Mouse (Mus musculus): ENCODE measurements at regions not wholly inside any gene's neighbourhood (a gene's known extent, or its start where the extent isn't known, plus 50 kb on each side); places are given as distances from the start of the nearest gene placed in this dataset.

DNA sequence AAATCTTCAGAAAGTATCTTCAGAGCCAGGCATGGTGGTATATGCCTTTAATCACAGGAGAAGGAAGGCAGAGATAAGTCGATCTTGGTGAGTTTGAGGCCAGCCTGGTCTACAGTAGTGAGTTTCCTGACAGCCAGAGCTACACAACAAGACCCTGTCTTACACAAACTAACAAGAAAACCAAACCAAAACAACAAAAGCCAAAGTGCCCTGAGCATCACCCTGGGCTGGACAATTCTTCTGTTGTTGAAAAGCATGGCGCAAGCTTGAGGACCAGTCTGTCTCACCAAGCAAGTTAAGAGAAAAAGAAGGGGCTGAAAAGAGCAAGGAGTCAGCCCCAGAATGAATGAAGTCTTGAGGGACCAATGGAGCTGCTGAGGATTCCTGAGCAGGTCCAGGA is 473.4 kb downstream of the Ttll7 start:
- Histone ChIP-seq H3K27ac (no peak overlapping the region), H3K4me3 (no peak overlapping the region)
- TF ChIP-seq CTCF (IDR thresholded peaks at IDR 0.05): no peak
- intact Hi-C loops (cut with DNase I): no loop called here
- no peak for DNase-seq (ENCODE audit: extremely low spot score in 1 of 2, low spot score in 2 of 2)

DNA sequence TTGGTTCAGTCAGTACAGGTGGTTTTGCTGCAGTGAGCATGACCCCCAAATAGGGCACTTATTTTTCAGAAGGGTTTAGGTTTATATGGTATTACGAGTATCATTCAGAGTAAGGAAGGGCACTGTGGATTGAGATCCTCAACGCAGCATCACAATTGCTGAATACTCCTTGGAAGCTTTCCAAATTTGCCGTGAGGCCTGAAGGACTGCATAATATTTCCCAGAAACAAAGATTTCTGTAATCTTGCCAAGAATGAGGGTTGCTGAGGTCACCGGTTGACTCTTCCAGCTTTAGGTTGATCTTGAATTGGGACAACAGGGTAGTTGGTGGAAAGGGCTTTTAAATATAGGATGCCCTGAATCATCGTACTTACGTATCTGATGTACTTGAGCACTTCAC is 482.1 kb downstream of the Ttll7 start:
- intact Hi-C loops (cut with DNase I): no loop called here
- no peak for DNase-seq (ENCODE audit: extremely low spot score in 1 of 2, low spot score in 2 of 2)
- Histone ChIP-seq H3K27ac (no peak overlapping the region), H3K4me3 (no peak overlapping the region)
- TF ChIP-seq CTCF (IDR thresholded peaks at IDR 0.05): no peak

DNA sequence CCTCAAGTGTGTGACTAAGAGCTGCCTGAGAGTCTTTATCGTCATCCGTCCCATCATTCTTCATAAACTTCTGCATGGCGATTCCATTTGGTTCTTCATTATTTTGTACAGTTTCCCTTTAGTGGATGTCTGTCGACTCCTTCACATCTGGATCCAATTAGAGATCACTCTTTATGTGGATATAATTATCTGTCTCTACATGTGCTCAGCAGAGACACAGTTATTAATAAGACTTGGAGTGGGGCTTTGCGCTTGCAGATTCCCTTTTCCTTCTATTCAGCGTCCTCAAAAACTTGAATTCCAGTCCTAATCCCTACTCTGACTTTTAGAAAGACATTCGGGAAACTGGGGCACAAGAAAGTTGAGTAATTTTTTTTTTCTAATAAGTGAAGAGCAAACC is 483.1 kb downstream of the Ttll7 start:
- intact Hi-C loops (cut with DNase I): no loop called here
- TF ChIP-seq CTCF (IDR thresholded peaks at IDR 0.05): no peak
- DNase-seq (ENCODE audit: extremely low spot score in 1 of 2, low spot score in 2 of 2): no peak
- H3K4me3 ChIP-seq: no peak overlapping the region
- no peak overlapping the region for H3K27ac ChIP-seq

DNA sequence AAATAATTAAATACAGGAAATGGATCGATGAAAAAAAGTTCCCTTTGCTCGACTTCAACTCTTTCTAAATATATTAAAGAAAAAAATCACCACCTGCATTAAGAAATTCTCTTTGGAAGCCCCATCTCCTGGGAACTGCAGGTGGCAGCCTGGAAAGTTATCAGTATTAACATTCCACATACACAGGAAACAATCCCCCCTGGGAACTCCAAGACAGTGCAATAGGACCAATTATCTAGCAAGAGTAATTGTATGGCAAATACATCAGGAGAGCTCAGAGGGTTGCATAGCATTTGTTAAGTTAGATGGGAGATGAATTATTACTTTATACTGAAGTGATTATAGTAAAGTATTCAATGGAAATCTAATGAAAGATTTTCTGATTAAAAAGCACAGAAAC is 487.3 kb downstream of the Ttll7 start:
- DNase-seq (ENCODE audit: extremely low spot score in 1 of 2, low spot score in 2 of 2): no peak
- H3K4me3 ChIP-seq: no peak overlapping the region
- H3K27ac ChIP-seq: no peak overlapping the region
- intact Hi-C loops (cut with DNase I): no loop called here
- no peak for TF ChIP-seq CTCF (IDR thresholded peaks at IDR 0.05)

DNA sequence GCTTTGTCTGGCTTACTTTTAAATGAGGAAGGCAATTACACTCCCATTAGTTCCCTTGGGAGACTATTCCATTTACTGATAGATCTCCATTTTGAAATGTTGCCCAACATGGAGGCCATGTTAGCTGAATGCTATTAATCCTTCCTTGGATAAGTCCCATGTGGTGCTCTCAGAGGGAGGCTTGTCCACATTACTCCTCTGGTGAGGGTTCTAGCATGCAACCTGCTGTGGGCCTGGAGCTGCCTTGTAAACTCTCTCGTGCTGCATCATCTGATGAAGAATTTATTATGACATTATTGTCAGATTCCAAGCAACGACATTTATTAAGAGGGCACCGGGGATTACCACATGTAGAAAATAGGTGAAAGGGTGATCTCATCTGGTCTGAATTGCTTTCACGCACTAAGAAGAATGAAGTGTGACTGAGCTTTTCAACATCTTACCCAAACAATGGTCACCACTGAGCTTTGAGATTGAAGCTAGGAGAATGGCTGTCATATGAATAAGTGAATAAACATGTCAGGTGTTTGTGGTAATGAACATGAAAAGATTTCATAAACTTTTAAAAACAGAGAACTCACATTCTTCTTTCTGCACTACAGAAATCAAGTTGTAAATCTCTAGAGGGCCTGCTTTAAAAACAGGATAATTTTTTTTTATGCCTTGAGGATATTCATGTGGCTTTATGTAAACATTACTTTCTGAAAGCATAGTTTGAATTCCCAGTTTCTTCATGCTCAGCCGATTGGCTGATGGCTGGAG is 495.3 kb downstream of the Ttll7 start:
- no peak for TF ChIP-seq CTCF (IDR thresholded peaks at IDR 0.05)
- no peak overlapping the region for H3K4me3 ChIP-seq
- no peak for DNase-seq (ENCODE audit: extremely low spot score in 1 of 2, low spot score in 2 of 2)
- intact Hi-C loops (cut with DNase I): no loop called here
- H3K27ac ChIP-seq: no peak overlapping the region

- no peak overlapping the region for H3K27ac ChIP-seq
- H3K4me3 ChIP-seq: no peak overlapping the region
- no peak for TF ChIP-seq CTCF (IDR thresholded peaks at IDR 0.05)
- intact Hi-C loops (cut with DNase I): no loop called here
- no peak for DNase-seq (ENCODE audit: extremely low spot score in 1 of 2, low spot score in 2 of 2)
Measured at GRCm38 (mm10) chr3:147387077-147387476, 534.9 kb downstream of the Ttll7 start.

GRCm38 (mm10) chr3:147398298-147398697 is 546.1 kb downstream of the Ttll7 start:
- TF ChIP-seq CTCF (IDR thresholded peaks at IDR 0.05): no peak
- DNase-seq (ENCODE audit: extremely low spot score in 1 of 2, low spot score in 2 of 2): no peak
- Histone ChIP-seq H3K27ac (no peak overlapping the region), H3K4me3 (no peak overlapping the region)
- intact Hi-C loops (cut with DNase I): no loop called here

DNA sequence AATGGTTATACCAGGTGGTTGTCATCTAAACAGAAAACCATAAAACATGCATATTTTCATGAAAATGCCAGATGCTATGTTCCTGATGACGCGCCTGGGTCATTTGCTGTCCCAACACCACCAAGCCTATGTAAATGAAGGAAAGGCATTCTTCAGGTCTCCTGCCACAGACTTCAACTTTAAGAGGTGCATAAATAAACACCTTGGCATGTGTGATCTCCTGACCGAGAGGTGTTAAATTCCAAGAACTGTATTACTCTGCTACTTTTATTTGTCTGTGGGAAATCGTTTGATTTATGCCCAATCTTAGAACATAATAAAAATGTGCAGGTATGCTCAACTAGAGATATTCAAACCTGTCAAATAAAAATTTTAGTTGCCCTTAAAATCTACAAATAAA is 560.1 kb downstream of the Ttll7 start:
- no peak for TF ChIP-seq CTCF (IDR thresholded peaks at IDR 0.05)
- intact Hi-C loops (cut with DNase I): no loop called here
- H3K4me3 ChIP-seq: no peak overlapping the region
- no peak overlapping the region for H3K27ac ChIP-seq
- DNase-seq (ENCODE audit: extremely low spot score in 1 of 2, low spot score in 2 of 2): no peak

DNA sequence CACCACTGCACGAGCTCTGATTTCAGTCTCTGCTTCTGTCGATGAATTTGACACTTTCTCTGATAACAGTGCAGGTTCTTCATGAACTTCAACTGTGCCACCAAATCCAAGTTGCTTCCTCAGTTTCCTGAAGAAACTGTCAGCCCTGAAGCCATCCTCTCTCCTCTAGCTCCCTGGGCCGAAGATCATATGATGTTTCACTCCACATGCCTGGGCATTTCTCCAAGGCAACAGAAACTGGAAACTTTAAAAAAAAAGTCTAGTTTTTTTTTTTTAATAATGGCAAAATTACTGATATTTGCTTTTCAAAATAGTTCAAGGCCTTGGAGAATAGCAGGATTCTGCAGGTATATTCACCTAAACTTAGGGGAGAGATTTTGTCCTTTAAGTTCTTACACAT is 564.8 kb downstream of the Ttll7 start:
- intact Hi-C loops (cut with DNase I): no loop called here
- DNase-seq (ENCODE audit: extremely low spot score in 1 of 2, low spot score in 2 of 2): no peak
- H3K27ac ChIP-seq: no peak overlapping the region
- H3K4me3 ChIP-seq: no peak overlapping the region
- no peak for TF ChIP-seq CTCF (IDR thresholded peaks at IDR 0.05)

DNA sequence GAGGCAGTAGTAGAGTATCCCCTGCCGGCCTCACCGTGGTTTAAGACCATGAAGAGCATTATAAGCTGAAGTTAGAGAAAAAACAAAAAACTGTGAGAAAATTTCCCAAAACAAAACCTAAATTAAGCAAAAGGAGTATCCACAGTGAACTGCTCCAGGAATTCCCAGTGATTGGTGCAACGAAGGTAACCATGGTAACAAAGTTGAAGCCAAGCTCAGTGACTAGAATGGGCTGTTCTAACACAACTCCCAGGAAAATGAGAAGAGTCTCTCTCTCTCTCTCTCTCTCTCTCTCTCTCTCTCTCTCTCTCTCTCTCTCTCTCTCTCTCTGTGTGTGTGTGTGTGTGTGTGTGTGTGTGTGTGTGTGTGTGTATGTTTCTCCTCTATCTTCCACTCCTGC is 567.0 kb downstream of the Ttll7 start:
- intact Hi-C loops (cut with DNase I): no loop called here
- no peak overlapping the region for H3K27ac ChIP-seq
- no peak for TF ChIP-seq CTCF (IDR thresholded peaks at IDR 0.05)
- DNase-seq (ENCODE audit: extremely low spot score in 1 of 2, low spot score in 2 of 2): no peak
- no peak overlapping the region for H3K4me3 ChIP-seq

DNA sequence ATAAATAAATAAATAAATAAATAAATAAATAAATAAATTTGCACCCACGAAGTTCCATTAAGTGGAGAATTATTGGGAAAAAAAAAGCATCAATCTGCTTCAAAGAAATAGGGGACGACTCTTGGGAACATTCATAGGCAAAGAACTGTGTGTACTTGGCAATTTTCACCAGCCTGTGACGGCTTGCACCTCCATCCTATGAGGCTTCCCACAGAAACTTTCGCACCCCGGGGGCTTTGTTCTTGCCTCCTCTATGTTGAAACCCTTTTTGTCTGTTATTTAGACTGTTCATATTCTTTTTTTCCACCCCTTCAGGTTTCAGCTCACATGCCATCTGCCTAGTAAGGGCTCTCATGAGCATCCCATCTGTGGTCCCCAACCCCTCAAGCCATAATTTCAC is 570.0 kb downstream of the Ttll7 start:
- Histone ChIP-seq H3K27ac (no peak overlapping the region), H3K4me3 (no peak overlapping the region)
- TF ChIP-seq CTCF (IDR thresholded peaks at IDR 0.05): no peak
- DNase-seq (ENCODE audit: extremely low spot score in 1 of 2, low spot score in 2 of 2): no peak
- intact Hi-C loops (cut with DNase I): no loop called here

GRCm38 (mm10) chr3:147423895-147424575 is 571.9 kb downstream of the Ttll7 start:
- H3K27ac ChIP-seq: no peak overlapping the region
- TF ChIP-seq CTCF (IDR thresholded peaks at IDR 0.05): no peak
- intact Hi-C loops (cut with DNase I): no loop called here
- no peak for DNase-seq (ENCODE audit: extremely low spot score in 1 of 2, low spot score in 2 of 2)
- H3K4me3 ChIP-seq: no peak overlapping the region

DNA sequence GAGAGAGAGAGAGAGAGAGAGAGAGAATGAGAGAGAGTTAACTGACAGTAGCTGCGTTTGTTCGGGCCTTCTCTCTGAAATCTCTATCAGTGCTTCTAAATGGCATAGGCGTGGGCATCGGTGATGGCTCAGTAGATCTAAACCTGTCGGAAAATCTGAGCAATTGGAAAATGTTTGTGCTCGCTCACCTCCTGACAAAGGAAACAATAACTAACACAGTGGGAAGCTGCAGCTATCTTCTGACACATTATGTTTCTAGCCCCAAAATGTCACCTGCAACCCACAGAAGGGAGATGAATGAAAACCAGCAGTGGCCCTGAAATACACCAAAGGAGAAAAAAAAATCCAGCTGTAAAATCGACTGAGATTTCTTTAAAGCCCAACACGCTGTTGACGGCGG is 576.7 kb downstream of the Ttll7 start:
- H3K4me3 ChIP-seq: no peak overlapping the region
- intact Hi-C loops (cut with DNase I): no loop called here
- no peak overlapping the region for H3K27ac ChIP-seq
- TF ChIP-seq CTCF (IDR thresholded peaks at IDR 0.05): no peak
- no peak for DNase-seq (ENCODE audit: extremely low spot score in 1 of 2, low spot score in 2 of 2)

All from left cerebral cortex, adult 2 months (tissue).